Mouse (Mus musculus) heart, adult 2 months (tissue): ENCODE measurements at regions not wholly inside any gene's neighbourhood (a gene's known extent, or its start where the extent isn't known, plus 50 kb on each side); places are given as distances from the start of the nearest gene placed in this dataset.

Experiments
- CTCF ChIP-seq: fragments of 200-600 bp; IDR thresholded peaks from 2 replicates; pipeline ENCODE4 v1.8.1; 2022; ENCODE audit warnings: antibody characterized with exemption, mild to moderate bottlenecking, moderate library complexity
- POLR2A ChIP-seq: fragments of 200-500 bp; IDR thresholded peaks from 2 replicates; pipeline ENCODE4 v1.6.1; 2011; ENCODE audit warnings: mild to moderate bottlenecking, low read depth, low read length, control low read depth; ENCODE audit not compliant: insufficient read depth

DNA sequence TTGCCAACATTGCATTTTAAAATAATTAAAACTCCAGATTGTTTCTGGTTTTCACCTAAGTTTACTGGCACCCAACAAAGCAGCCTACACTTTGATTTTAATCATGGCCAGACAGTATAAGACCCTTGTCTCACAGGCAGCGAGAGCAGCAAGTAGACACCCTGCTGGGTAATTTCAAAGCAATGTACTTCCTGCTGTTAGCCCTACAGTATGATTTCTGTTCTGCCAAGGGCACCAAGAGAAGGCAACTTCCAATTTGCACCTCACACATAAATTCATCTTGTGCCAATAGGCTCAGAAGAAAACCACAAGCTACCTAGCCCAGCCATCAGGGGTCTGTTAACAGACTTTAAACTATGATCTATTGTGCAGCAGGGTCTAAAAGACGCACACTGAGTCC, 186.7 kb upstream of the Hand2 start:
- no peak for TF ChIP-seq CTCF
- TF ChIP-seq POLR2A: no peak
